Mouse (Mus musculus) hindbrain, embryonic 16.5 days (tissue): ENCODE data around the gene 1700102P08Rik. TPM values are rescaled to one million over a fixed set of nuclear protein-coding genes. Genes with fewer than 3 reads are reported as not detected.

Source experiments
- ATAC-seq: fragments of 200-750 bp; cut with Nextera tagmentation; 2 replicates; pipeline ENCODE4 v1.8.0; 2017; ENCODE audit warnings: moderate TSS enrichment, moderate library complexity
- H3K27ac ChIP-seq: fragments of 300-500 bp; sonication (generic); 2 replicates; pipeline ENCODE4 v1.5.1; 2014; ENCODE audit warnings: low read depth, mild to moderate bottlenecking, control low read depth, low read length, moderate library complexity
- H3K27me3 ChIP-seq: fragments of 300-500 bp; sonication (generic); replicated peaks from 2 replicates; pipeline ENCODE4 v1.6.1; 2014; ENCODE audit warnings: low read length; ENCODE audit not compliant: control insufficient read depth, insufficient read depth
- H3K36me3 ChIP-seq: fragments of 300-500 bp; sonication (generic); 2 replicates; pipeline ENCODE4 v1.6.1; 2014; ENCODE audit warnings: mild to moderate bottlenecking, low read length, moderate library complexity, mixed read lengths; ENCODE audit not compliant: control insufficient read depth, insufficient read depth
- H3K4me1 ChIP-seq: fragments of 300-500 bp; sonication (generic); 2 replicates; pipeline ENCODE4 v1.6.1; 2014; ENCODE audit warnings: low read depth, low read length; ENCODE audit not compliant: control insufficient read depth, insufficient read depth
- H3K4me2 ChIP-seq: fragments of 300-500 bp; sonication (generic); 2 replicates; pipeline ENCODE4 v1.6.1; 2014; ENCODE audit warnings: mild to moderate bottlenecking, low read length, control low read depth, moderate library complexity
- H3K4me3 ChIP-seq: fragments of 300-500 bp; sonication (generic); 2 replicates; pipeline ENCODE4 v1.5.1; 2014; ENCODE audit warnings: mild to moderate bottlenecking, low read length, control low read depth, moderate library complexity
- H3K9ac ChIP-seq: fragments of 300-500 bp; sonication (generic); 2 replicates; pipeline ENCODE4 v1.6.1; 2014; ENCODE audit warnings: low read depth, mild to moderate bottlenecking, control low read depth, low read length, moderate library complexity
- H3K9me3 ChIP-seq: fragments of 300-500 bp; sonication (generic); 2 replicates; pipeline ENCODE4 v1.6.1; 2014; ENCODE audit warnings: mild to moderate bottlenecking, low read length, moderate library complexity; ENCODE audit not compliant: control insufficient read depth
- WGBS: fragments of 180-500 bp; shearing (Covaris S2); extraction: QIAGEN DNeasy Blood & Tissue Kit; methylation state at CpG from one replicate; pipeline ENCODE4 v1.1.7; 2014; 5-methylcytosine and 5-hydroxymethylcytosine counted together
- polyA plus RNA-seq: library from polyadenylated mRNA; unstranded; fragments of >200 nt; fragmentation: Nextera tagmentation; extraction: Ambion mirVana; gene quantifications from 2 replicates; pipeline ENCODE4 v1.2.1, GENCODE M21; 2015

The 1700102P08Rik gene
- polyA plus RNA-seq, 1 experiment from 2014 or later = 1.5 TPM

GRCm38 (mm10) chr9:108401186-108401960, 8.8 kb downstream of the 1700102P08Rik start:
- peak overlapping the region; percentile 57; the same call in 1 of the 2 replicates for H3K27ac ChIP-seq

GRCm38 (mm10) chr9:108403081-108403480, 10.5 kb downstream of the 1700102P08Rik start:
- ATAC-seq = no peak
- Histone ChIP-seq H3K9me3 (no peaks in the 10 kb centered on the region), H3K36me3 (no peaks in the 10 kb centered on the region), H3K9ac (no peak overlapping the region), H3K4me2 (no peak overlapping the region), H3K27me3 (no peaks in the 10 kb centered on the region), H3K27ac (no peak overlapping the region), H3K4me3 (no peak overlapping the region), H3K4me1 (no peaks in the 10 kb centered on the region; the same call in 1 of the 2 replicates)
- WGBS = 87% methylated on average over 4 of the region's 4 CpGs

More at GRCm38 (mm10) chr9:108401186-108401960, 8.8 kb downstream of the 1700102P08Rik start:
- H3K4me1 ChIP-seq = no peaks in the 10 kb centered on the region; the same call in 1 of the 2 replicates
- peak; percentile 42; the same call in 1 of the 2 replicates for ATAC-seq
- WGBS = 29% methylated on average over 7 of the region's 7 CpGs
- no peak overlapping the region for H3K9ac ChIP-seq
- no peak overlapping the region for H3K4me3 ChIP-seq
- H3K4me2 ChIP-seq = no peak overlapping the region
- no peaks in the 10 kb centered on the region for H3K27me3 ChIP-seq
- no peaks in the 10 kb centered on the region for H3K36me3 ChIP-seq
- H3K9me3 ChIP-seq = no peaks in the 10 kb centered on the region

GRCm38 (mm10) chr9:108404451-108404850, 11.8 kb downstream of the 1700102P08Rik start:
- Histone ChIP-seq H3K4me1 (no peaks in the 10 kb centered on the region; the same call in 1 of the 2 replicates), H3K36me3 (no peaks in the 10 kb centered on the region), H3K27me3 (no peaks in the 10 kb centered on the region), H3K4me2 (no peak overlapping the region), H3K9ac (no peak overlapping the region), H3K27ac (no peak overlapping the region), H3K9me3 (no peaks in the 10 kb centered on the region), H3K4me3 (no peak overlapping the region)
- WGBS = 82% methylated on average over 8 of the region's 8 CpGs
- ATAC-seq = no peak

GRCm38 (mm10) chr9:108409535-108409934, 16.9 kb downstream of the 1700102P08Rik start:
- Histone ChIP-seq H3K4me3 (no peak overlapping the region), H3K4me2 (no peak overlapping the region), H3K9me3 (no peaks in the 10 kb centered on the region), H3K27me3 (no peaks in the 10 kb centered on the region), H3K27ac (no peak overlapping the region), H3K36me3 (no peaks in the 10 kb centered on the region), H3K4me1 (no peaks in the 10 kb centered on the region), H3K9ac (no peak overlapping the region)
- no peak for ATAC-seq
- WGBS = 85% methylated on average over 4 of the region's 4 CpGs

- Histone ChIP-seq H3K4me2 (no peak overlapping the region), H3K9me3 (no peaks in the 10 kb centered on the region)
- WGBS = 68% methylated on average over 9 of the region's 9 CpGs
Observed at GRCm38 (mm10) chr9:108411381-108411942, 18.9 kb downstream of the 1700102P08Rik start.

GRCm38 (mm10) chr9:108412221-108412620, 19.6 kb downstream of the 1700102P08Rik start:
- Histone ChIP-seq H3K4me1 (no peaks in the 10 kb centered on the region), H3K4me3 (no peak overlapping the region), H3K9me3 (no peaks in the 10 kb centered on the region), H3K9ac (no peak overlapping the region), H3K27me3 (no peaks in the 10 kb centered on the region), H3K36me3 (no peaks in the 10 kb centered on the region), H3K4me2 (no peak overlapping the region), H3K27ac (no peak overlapping the region)
- ATAC-seq = no peak
- WGBS = 89% methylated on average over 1 of the region's 1 CpGs

More at GRCm38 (mm10) chr9:108411381-108411942, 18.9 kb downstream of the 1700102P08Rik start:
- Histone ChIP-seq H3K9ac (no peak overlapping the region), H3K4me1 (no peaks in the 10 kb centered on the region), H3K36me3 (no peaks in the 10 kb centered on the region), H3K4me3 (no peak overlapping the region), H3K27ac (no peak overlapping the region), H3K27me3 (no peaks in the 10 kb centered on the region)
- ATAC-seq = no peak

- H3K36me3 ChIP-seq = no peaks in the 10 kb centered on the region
- no peak within 1 kb of the TSS for H3K4me2 ChIP-seq
- H3K4me1 ChIP-seq = no peaks in the 10 kb centered on the region
- no peaks in the 10 kb centered on the region for H3K9me3 ChIP-seq
- no peaks in the 10 kb centered on the region for H3K27me3 ChIP-seq
- H3K4me3 ChIP-seq = no peak within 1 kb of the TSS
- no peak within 1 kb of the TSS for H3K9ac ChIP-seq
- H3K27ac ChIP-seq = no peak within 1 kb of the TSS
- ATAC-seq = no peak
Observed at GRCm38 (mm10) chr9:108428384-108428783, 35.8 kb downstream of the 1700102P08Rik start, which contains the start of gene Ccdc36. Gene Ccdc36, minus strand, starts transcription at chr9:108428484.

GRCm38 (mm10) chr9:108431431-108432067, 38.9 kb downstream of the 1700102P08Rik start:
- peak; percentile 68 for ATAC-seq
- Histone ChIP-seq H3K36me3 (no peaks in the 10 kb centered on the region), H3K4me3 (peak overlapping the region; percentile 39), H3K27ac (no peak overlapping the region), H3K9ac (peak overlapping the region; percentile 53), H3K4me2 (peak overlapping the region; percentile 55), H3K27me3 (no peaks in the 10 kb centered on the region), H3K4me1 (no peaks in the 10 kb centered on the region; the same call in 1 of the 2 replicates), H3K9me3 (no peaks in the 10 kb centered on the region)
- WGBS = 56% methylated on average over 32 of the region's 32 CpGs

GRCm38 (mm10) chr9:108436182-108436581, 43.6 kb downstream of the 1700102P08Rik start, which contains the start of gene BC048562:
Gene BC048562, plus strand, starts transcription at chr9:108436482.
- Histone ChIP-seq H3K4me1 (no peaks in the 10 kb centered on the region; the same call in none of the 2 replicates), H3K4me2 (no peak within 1 kb of the TSS), H3K27ac (no peak within 1 kb of the TSS), H3K4me3 (no peak within 1 kb of the TSS), H3K36me3 (no peaks in the 10 kb centered on the region), H3K9me3 (no peaks in the 10 kb centered on the region), H3K27me3 (no peaks in the 10 kb centered on the region), H3K9ac (no peak within 1 kb of the TSS)
- 19% methylated on average over 3 of the region's 3 CpGs for WGBS
- ATAC-seq = no peak
